Comparison of ENCODE assay signal across 13 mouse cellular contexts in the genomic region with DNA sequence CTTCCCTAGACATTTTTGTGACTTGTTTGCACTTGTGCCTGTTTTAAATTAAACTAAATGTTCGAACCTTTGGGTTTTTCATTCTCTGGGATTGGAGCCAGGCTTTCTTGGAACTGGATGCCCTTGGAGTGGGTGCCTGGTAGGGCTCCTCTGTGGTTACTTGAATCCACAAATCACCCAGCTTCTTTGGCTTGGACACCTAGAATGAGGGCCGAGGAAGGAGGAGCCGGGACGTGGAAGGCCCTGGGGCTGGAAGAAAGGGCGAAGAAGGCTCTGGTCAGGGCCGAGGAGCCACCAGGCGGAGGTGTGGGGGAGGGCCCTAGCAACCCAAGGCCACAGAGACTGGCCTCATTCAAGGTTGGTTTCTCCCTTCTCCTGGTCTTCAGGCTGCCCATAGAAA. TPM values are rescaled to one million over a fixed set of nuclear protein-coding genes. Genes with fewer than 3 reads are reported as not detected.
DNase-seq lines count a peak whose midpoint lies in the region; ATAC-seq and TF ChIP-seq lines count a peak whose summit lies in the region.
"Had no signal": no experiment of that assay in that cellular context is flagged by ENCODE, and none has a peak within 500 bp of the region (broad histone marks: within the 10 kb centered on the region; RNA-seq: fewer than 3 reads in every experiment).

No protein-coding gene starts in this region.

- 40% methylated on average over 7 of the region's 7 CpGs for WGBS in intestine, embryonic 16.5 days
- 34% methylated on average over 7 of the region's 7 CpGs for whole genome bisulfite sequencing in intestine, embryonic 15.5 days
- 42% methylated on average over 7 of the region's 7 CpGs for WGBS in forebrain, embryonic 16.5 days

- H3K36me3 ChIP-seq in intestine, embryonic 16.5 days (ENCODE audit: control insufficient read depth, insufficient read depth, low read length): no peaks in the 10 kb centered on the region
- no peaks in the 10 kb centered on the region for H3K36me3 ChIP-seq in intestine, embryonic 15.5 days
- H3K36me3 ChIP-seq in myocyte (ENCODE audit: control insufficient read depth, insufficient read depth): no peaks in the 10 kb centered on the region
- no peaks in the 10 kb centered on the region for H3K36me3 ChIP-seq in forebrain, embryonic 16.5 days (ENCODE audit: control insufficient read depth, insufficient read depth)
- H3K36me3 ChIP-seq: lung, embryonic 15.5 days had no signal

- H3K79me2 ChIP-seq in myocyte (ENCODE audit: control insufficient read depth, insufficient read depth): no peaks in the 10 kb centered on the region

- DNase-seq in adrenal gland, adult 2 months: peak; percentile 74
- no peak for DNase-seq in adrenal gland, adult 18-20 months (ENCODE audit: low spot score in 2 of 2)
- peak; percentile 69 for DNase-seq in adrenal gland, postnatal 14 days
- DNase-seq in layer of hippocampus, adult 8-10 months (ENCODE audit: low spot score in 2 of 2): no peak
- DNase-seq: spleen, adult 18-20 months had no signal

- H3K4me2 ChIP-seq in intestine, embryonic 16.5 days (ENCODE audit: low read depth, low read length): no peak overlapping the region
- no peak overlapping the region for H3K4me2 ChIP-seq in intestine, embryonic 15.5 days (replicated peaks)
- H3K4me2 ChIP-seq in myocyte (ENCODE audit: low read depth): peak overlapping the region; percentile 36
- H3K4me2 ChIP-seq in forebrain, embryonic 16.5 days (ENCODE audit: low read length): no peak overlapping the region
- H3K4me2 ChIP-seq: lung, embryonic 15.5 days had no signal

- no peak overlapping the region for H3K4me3 ChIP-seq in intestine, embryonic 16.5 days (ENCODE audit: low read length)
- H3K4me3 ChIP-seq in intestine, embryonic 15.5 days (replicated peaks): no peak overlapping the region
- H3K4me3 ChIP-seq in myocyte: no peak overlapping the region
- H3K4me3 ChIP-seq in forebrain, embryonic 16.5 days (replicated peaks; ENCODE audit: low read length): no peak overlapping the region
- H3K4me3 ChIP-seq: lung, embryonic 15.5 days had no signal

- no peak overlapping the region for H3K9ac ChIP-seq in intestine, embryonic 16.5 days (ENCODE audit: low read depth, low read length)
- H3K9ac ChIP-seq in intestine, embryonic 15.5 days: no peak overlapping the region
- no peak overlapping the region for H3K9ac ChIP-seq in forebrain, embryonic 16.5 days (replicated peaks; ENCODE audit: low read depth, low read length)
- H3K9ac ChIP-seq: lung, embryonic 15.5 days had no signal

- TF ChIP-seq POLR2A in myocyte (IDR thresholded peaks at IDR 0.05; ENCODE audit: insufficient read length, low read depth): no peak

- H3K9me3 ChIP-seq in intestine, embryonic 16.5 days (ENCODE audit: control insufficient read depth, low read length): no peaks in the 10 kb centered on the region
- H3K9me3 ChIP-seq in intestine, embryonic 15.5 days: no peaks in the 10 kb centered on the region
- no peaks in the 10 kb centered on the region for H3K9me3 ChIP-seq in forebrain, embryonic 16.5 days (ENCODE audit: control insufficient read depth, low read length)
- H3K9me3 ChIP-seq: lung, embryonic 15.5 days had no signal

- ATAC-seq in intestine, embryonic 16.5 days: no peak
- no peak for ATAC-seq in intestine, embryonic 15.5 days
- ATAC-seq in forebrain, embryonic 16.5 days: no peak

- peaks cover 25% of the 10 kb centered on the region for H3K27me3 ChIP-seq in intestine, embryonic 16.5 days (replicated peaks; ENCODE audit: control insufficient read depth, insufficient read depth, low read length)
- peaks cover 25% of the 10 kb centered on the region for H3K27me3 ChIP-seq in intestine, embryonic 15.5 days (replicated peaks)
- H3K27me3 ChIP-seq in myocyte (ENCODE audit: control insufficient read depth, insufficient read depth, insufficient read length): peaks cover 29% of the 10 kb centered on the region
- peaks cover 51% of the 10 kb centered on the region for H3K27me3 ChIP-seq in forebrain, embryonic 16.5 days (replicated peaks; ENCODE audit: control insufficient read depth, insufficient read depth, low read length)

- H3K27ac ChIP-seq in intestine, embryonic 16.5 days (ENCODE audit: low read length): peak overlapping the region; percentile 48; the same call in 1 of the 2 replicates
- H3K27ac ChIP-seq in intestine, embryonic 15.5 days: no peak overlapping the region
- no peak overlapping the region for H3K27ac ChIP-seq in forebrain, embryonic 16.5 days (ENCODE audit: low read length)
- H3K27ac ChIP-seq: lung, embryonic 15.5 days had no signal

- no peak overlapping the region for H3ac ChIP-seq in myocyte (ENCODE audit: control insufficient read depth, insufficient read length)

- H3K4me1 ChIP-seq in intestine, embryonic 16.5 days (ENCODE audit: control insufficient read depth, insufficient read depth, low read length): peaks cover 17% of the 10 kb centered on the region
- H3K4me1 ChIP-seq in intestine, embryonic 15.5 days (replicated peaks): peaks cover 33% of the 10 kb centered on the region
- H3K4me1 ChIP-seq in forebrain, embryonic 16.5 days (replicated peaks; ENCODE audit: control insufficient read depth, insufficient read depth, low read length): peaks cover 29% of the 10 kb centered on the region

TF ChIP-seq in myocyte, 11 proteins besides CTCF, POLR2A, EP300 and RAD21:
- no peak for TF ChIP-seq TCF12 (IDR thresholded peaks at IDR 0.05; ENCODE audit: insufficient read depth, poor library complexity, severe bottlenecking)
- TF ChIP-seq MYOG (IDR thresholded peaks at IDR 0.05; ENCODE audit: control insufficient read depth in 1 of 3, insufficient read depth in 1 of 3, insufficient read length in 2 of 3, low read depth in 2 of 3): no peak
- TF ChIP-seq E2F4 (IDR thresholded peaks at IDR 0.05; ENCODE audit: insufficient read depth): no peak
- TF ChIP-seq POLR2AphosphoS2 (IDR thresholded peaks at IDR 0.05; ENCODE audit: insufficient read length, low read depth): no peak
- no peak for TF ChIP-seq USF1 (IDR thresholded peaks at IDR 0.05; ENCODE audit: low read depth)
- no peak for TF ChIP-seq REST (IDR thresholded peaks at IDR 0.05; ENCODE audit: insufficient read depth, insufficient read length)
- TF ChIP-seq CEBPB (IDR thresholded peaks at IDR 0.05; ENCODE audit: insufficient read depth, poor library complexity, severe bottlenecking): no peak

RNA-seq across cellular contexts. Expression of gene Ankrd63, which starts 5.8 kb away (rescaled TPM):
- under 1 TPM; 0.14 to 0.35 TPM for total RNA-seq in adrenal gland, adult 2 months (2021)
- 0.26 and 0.29 TPM in 2 replicates for polyA plus RNA-seq in adrenal gland, adult 2 months (2012; rRNA removed)
- total RNA-seq in adrenal gland, adult 18-20 months (2021): under 1 TPM; 0.06 to 0.40 TPM
- 0.15 and 0.22 TPM in 2 replicates for polyA plus RNA-seq in intestine, embryonic 16.5 days (2015; fragmentation: Nextera tagmentation; extraction: Ambion mirVana)
- 0.30 TPM in 2 replicates for polyA plus RNA-seq in intestine, embryonic 15.5 days (2015; fragmentation: Nextera tagmentation; extraction: Ambion mirVana)
- 0.15 and 0.30 TPM in 2 replicates for total RNA-seq in adrenal gland, postnatal 14 days (2021)
- polyA plus RNA-seq in myocyte (2012; fragmentation: generic; extraction: Trizol): 0.01 TPM
- polyA plus RNA-seq in forebrain, embryonic 16.5 days (2015; fragmentation: Nextera tagmentation; extraction: Ambion mirVana): 0.43 and 0.46 TPM in 2 replicates
- 10 to 100 TPM; 11.8 to 16.0 (median 12.9) TPM for total RNA-seq in layer of hippocampus, adult 8-10 months (2022)
- total RNA-seq: ES-E14; liver, adult 2 months had no signal
- polyA plus RNA-seq: hindbrain, embryonic 11.5 days; liver, adult 2 months had no signal

RNA-seq across cellular contexts. Expression of gene Plcb2, which starts 30.3 kb away (rescaled TPM):
- 1 to 10 TPM; 1.6 to 2.4 TPM for total RNA-seq in adrenal gland, adult 2 months (2021)
- polyA plus RNA-seq in adrenal gland, adult 2 months (2012; rRNA removed): 0.97 and 1.4 TPM in 2 replicates
- total RNA-seq in adrenal gland, adult 18-20 months (2021): 1 to 10 TPM; 2.5 to 2.8 TPM
- 0.99 and 1.3 TPM in 2 replicates for polyA plus RNA-seq in intestine, embryonic 16.5 days (2015; fragmentation: Nextera tagmentation; extraction: Ambion mirVana)
- polyA plus RNA-seq in intestine, embryonic 15.5 days (2015; fragmentation: Nextera tagmentation; extraction: Ambion mirVana): 1.2 and 1.6 TPM in 2 replicates
- 1.1 and 8.7 TPM in 2 replicates for total RNA-seq in adrenal gland, postnatal 14 days (2021)
- not detected for polyA plus RNA-seq in myocyte (2012; fragmentation: generic; extraction: Trizol)
- 0.63 and 1.2 TPM in 2 replicates for polyA plus RNA-seq in forebrain, embryonic 16.5 days (2015; fragmentation: Nextera tagmentation; extraction: Ambion mirVana)
- total RNA-seq in layer of hippocampus, adult 8-10 months (2022): 1 to 10 TPM; 2.6 to 7.6 (median 4.7) TPM

RNA-seq across cellular contexts. Expression of gene Pak6, which starts 34.9 kb away (rescaled TPM):
- 10 to 100 TPM; 12.0 to 22.5 TPM for total RNA-seq in adrenal gland, adult 2 months (2021)
- polyA plus RNA-seq in adrenal gland, adult 2 months (2012; rRNA removed): 35.3 and 38.7 TPM in 2 replicates
- 10 to 100 TPM; 11.5 to 19.4 TPM for total RNA-seq in adrenal gland, adult 18-20 months (2021)
- 1.8 and 2.0 TPM in 2 replicates for polyA plus RNA-seq in intestine, embryonic 16.5 days (2015; fragmentation: Nextera tagmentation; extraction: Ambion mirVana)
- 1.8 and 1.9 TPM in 2 replicates for polyA plus RNA-seq in intestine, embryonic 15.5 days (2015; fragmentation: Nextera tagmentation; extraction: Ambion mirVana)
- 10.5 and 12.7 TPM in 2 replicates for total RNA-seq in adrenal gland, postnatal 14 days (2021)
- polyA plus RNA-seq in myocyte (2012; fragmentation: generic; extraction: Trizol): 0.06 TPM
- polyA plus RNA-seq in forebrain, embryonic 16.5 days (2015; fragmentation: Nextera tagmentation; extraction: Ambion mirVana): 26.0 and 36.4 TPM in 2 replicates
- 10 to 100 TPM; 50.7 to 58.1 (median 54.1) TPM for total RNA-seq in layer of hippocampus, adult 8-10 months (2022)
- total RNA-seq: liver, adult 2 months had no signal

RNA-seq across cellular contexts. Expression of gene Inafm2, which starts 47.6 kb away (rescaled TPM):
- 10 to 100 TPM; 30.0 to 45.0 TPM for total RNA-seq in adrenal gland, adult 2 months (2021)
- 22.1 and 31.3 TPM in 2 replicates for polyA plus RNA-seq in adrenal gland, adult 2 months (2012; rRNA removed)
- total RNA-seq in adrenal gland, adult 18-20 months (2021): 10 to 100 TPM; 35.2 to 40.1 TPM
- polyA plus RNA-seq in intestine, embryonic 16.5 days (2015; fragmentation: Nextera tagmentation; extraction: Ambion mirVana): 21.9 and 24.1 TPM in 2 replicates
- 21.0 and 23.4 TPM in 2 replicates for polyA plus RNA-seq in intestine, embryonic 15.5 days (2015; fragmentation: Nextera tagmentation; extraction: Ambion mirVana)
- 28.8 and 30.0 TPM in 2 replicates for total RNA-seq in adrenal gland, postnatal 14 days (2021)
- 10.5 TPM for polyA plus RNA-seq in myocyte (2012; fragmentation: generic; extraction: Trizol)
- polyA plus RNA-seq in forebrain, embryonic 16.5 days (2015; fragmentation: Nextera tagmentation; extraction: Ambion mirVana): 24.4 and 27.0 TPM in 2 replicates
- total RNA-seq in layer of hippocampus, adult 8-10 months (2022): 10 to 100 TPM; 58.4 to 69.8 (median 63.7) TPM

Comparison
In these comparisons a context has a peak if more than half of its experiments do, and no peak if none do; other contexts are left out.
1. DNase-seq: peak in adrenal gland, adult 2 months (single experiment) and adrenal gland, postnatal 14 days (single experiment); none in adrenal gland, adult 18-20 months (0 of 2) and layer of hippocampus, adult 8-10 months (0 of 2).